Mouse (Mus musculus): ENCODE data around the gene Hic1. TPM values are rescaled to one million over a fixed set of nuclear protein-coding genes. Genes with fewer than 3 reads are reported as not detected.
A peak's percentile ranks its signal among the peaks of the same experiment; 100 is the strongest.

Gene Hic1
- polyA plus RNA-seq, 1 experiment from 2014 or later = 9.9 TPM

DNA sequence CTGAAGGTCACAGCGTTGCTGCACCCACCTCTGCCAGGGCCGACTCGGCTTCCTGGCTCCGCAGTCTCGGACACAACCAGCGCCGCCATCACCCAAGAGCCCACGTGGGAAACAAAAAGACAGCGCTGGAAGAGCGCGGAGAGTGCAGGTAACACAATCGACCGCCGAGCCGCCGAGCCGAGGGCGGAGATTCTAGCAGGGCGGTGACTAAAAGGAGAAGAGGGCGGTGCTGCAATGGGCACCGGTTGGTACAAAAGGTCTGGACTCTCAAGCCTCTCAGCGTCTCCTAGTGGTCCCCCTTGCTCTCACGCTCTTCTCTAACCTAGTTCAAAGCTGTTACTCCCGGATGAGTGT, 21.0 kb upstream of the Hic1 start:
- peaks cover 19% of the 10 kb centered on the region for H3K4me1 ChIP-seq (ENCODE audit: insufficient read depth, low read depth, low read length)
- H3K4me2 ChIP-seq (replicated peaks; ENCODE audit: low read depth, low read length) = peak overlapping the region; percentile 89
- DNase-seq (ENCODE audit: low spot score) = peak; percentile 96
- H3K9ac ChIP-seq (replicated peaks; ENCODE audit: low read depth) = peak overlapping the region; percentile 45
- H3K36me3 ChIP-seq (ENCODE audit: insufficient read depth, low read length) = no peaks in the 10 kb centered on the region
- under 1% methylated on average over 24 of the region's 24 CpGs for WGBS
- TF ChIP-seq CTCF (IDR thresholded peaks at IDR 0.05) (peak; percentile 52), EP300 (IDR thresholded peaks at IDR 0.05) (no peak)
- peak; percentile 84 for ATAC-seq
- H3K27me3 ChIP-seq (replicated peaks; ENCODE audit: insufficient read depth, low read length) = peaks cover 22% of the 10 kb centered on the region; the same call in 1 of the 2 replicates
- peak overlapping the region; percentile 64 for H3K4me3 ChIP-seq (ENCODE audit: low read depth, low read length)
- H3K9me3 ChIP-seq (ENCODE audit: low read length) = no peaks in the 10 kb centered on the region
- no peak overlapping the region for H3K27ac ChIP-seq (ENCODE audit: low read length)

DNA sequence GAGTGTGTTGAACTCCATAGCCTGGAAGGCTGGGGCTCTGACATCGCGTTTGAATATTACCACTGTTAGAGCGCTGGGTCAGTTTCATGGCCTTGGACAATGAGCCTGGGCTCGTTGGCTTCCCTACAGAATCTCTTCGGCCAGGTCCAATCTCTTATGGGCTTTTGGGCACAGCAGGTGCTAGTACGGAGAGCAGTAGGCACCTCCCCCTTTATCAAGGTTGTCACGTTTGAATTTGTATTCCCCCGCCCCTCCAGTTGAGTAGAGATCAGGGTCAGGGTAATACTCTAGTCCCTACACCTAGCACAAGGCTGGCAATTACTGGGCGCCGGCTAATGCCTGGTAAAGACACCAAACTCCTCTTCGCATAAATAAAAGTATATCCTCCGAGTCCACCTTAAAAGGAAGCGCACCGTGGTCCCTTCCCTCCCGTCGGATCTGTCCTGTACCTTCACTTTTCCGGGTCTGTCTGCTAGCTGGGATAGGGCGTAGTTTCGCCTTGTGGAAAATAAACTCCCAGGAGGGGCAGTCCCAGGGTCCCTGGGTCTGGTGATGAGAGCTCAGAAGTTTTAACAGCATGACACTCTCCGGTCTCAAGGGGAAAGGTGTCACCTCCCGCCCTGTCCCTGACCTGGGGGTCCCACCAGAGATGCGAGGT, 20.5 kb upstream of the Hic1 start:
- H3K4me3 ChIP-seq (ENCODE audit: low read depth, low read length) = peak overlapping the region; percentile 64
- H3K27me3 ChIP-seq (replicated peaks; ENCODE audit: insufficient read depth, low read length) = peaks cover 17% of the 10 kb centered on the region; the same call in 1 of the 2 replicates
- no peak overlapping the region for H3K27ac ChIP-seq (ENCODE audit: low read length)
- H3K9me3 ChIP-seq (ENCODE audit: low read length) = no peaks in the 10 kb centered on the region
- DNase-seq (ENCODE audit: low spot score) (no peak), ATAC-seq (peak; percentile 10)
- no peak for TF ChIP-seq EP300 (IDR thresholded peaks at IDR 0.05)
- H3K36me3 ChIP-seq (ENCODE audit: insufficient read depth, low read length) = no peaks in the 10 kb centered on the region
- H3K4me2 ChIP-seq (replicated peaks; ENCODE audit: low read depth, low read length) = peak overlapping the region; percentile 89
- H3K4me1 ChIP-seq (ENCODE audit: insufficient read depth, low read depth, low read length) = peaks cover 14% of the 10 kb centered on the region
- H3K9ac ChIP-seq (replicated peaks; ENCODE audit: low read depth) = peak overlapping the region; percentile 45
- WGBS = under 1% methylated on average over 22 of the region's 22 CpGs

DNA sequence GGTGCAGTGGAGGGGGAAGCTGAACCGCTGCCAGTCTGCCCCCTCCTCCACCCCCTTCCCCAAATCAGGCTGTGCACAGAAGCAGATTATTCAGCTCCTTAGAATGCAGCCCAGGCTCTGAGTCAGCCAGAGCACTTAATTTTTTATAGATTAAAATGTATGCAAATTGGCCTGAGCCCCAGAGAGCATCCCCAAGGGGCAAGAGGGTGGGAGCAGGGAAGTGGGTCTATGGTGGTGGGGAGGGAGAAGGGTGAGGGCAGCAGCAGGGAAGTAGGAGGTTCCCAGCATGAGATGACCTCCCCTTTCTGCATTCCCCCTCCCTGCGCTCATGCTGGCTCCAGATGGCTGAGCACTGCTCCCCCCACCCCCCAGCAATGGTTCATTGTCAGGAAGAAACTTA, 15.7 kb upstream of the Hic1 start:
- Histone ChIP-seq H3K27ac (ENCODE audit: low read length) (no peak overlapping the region), H3K9me3 (ENCODE audit: low read length) (no peaks in the 10 kb centered on the region), H3K4me3 (ENCODE audit: low read depth, low read length) (no peak overlapping the region), H3K9ac (replicated peaks; ENCODE audit: low read depth) (no peak overlapping the region), H3K4me1 (ENCODE audit: insufficient read depth, low read depth, low read length) (peaks cover 4% of the 10 kb centered on the region; the same call in 1 of the 2 replicates), H3K36me3 (ENCODE audit: insufficient read depth, low read length) (no peaks in the 10 kb centered on the region), H3K27me3 (replicated peaks; ENCODE audit: insufficient read depth, low read length) (no peaks in the 10 kb centered on the region), H3K4me2 (replicated peaks; ENCODE audit: low read depth, low read length) (no peak overlapping the region)
- 91% methylated on average over 1 of the region's 2 CpGs for WGBS
- DNase-seq (ENCODE audit: low spot score) (no peak), ATAC-seq (no peak)
- TF ChIP-seq CTCF (IDR thresholded peaks at IDR 0.05) = no peak
- no peak for TF ChIP-seq EP300 (IDR thresholded peaks at IDR 0.05)

DNA sequence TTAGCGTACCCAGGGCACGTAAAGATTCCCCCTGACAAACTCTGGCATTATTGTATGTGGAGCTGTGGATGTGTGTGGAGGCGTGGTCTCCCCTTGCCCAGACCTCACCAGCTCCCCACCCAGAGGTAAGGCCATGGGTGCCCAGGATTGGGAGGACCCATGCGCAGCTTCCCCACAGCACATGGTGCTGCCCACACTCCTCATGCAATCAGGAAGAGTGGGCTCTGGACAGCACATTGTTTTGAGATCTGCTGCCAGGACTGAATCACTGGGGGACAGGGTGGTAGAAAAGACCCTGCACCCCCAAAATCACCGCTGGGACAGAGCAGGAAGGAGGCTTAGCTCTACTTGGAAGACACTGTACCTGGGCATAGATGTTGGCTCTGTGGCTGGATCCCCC, 15.3 kb upstream of the Hic1 start:
- H3K27ac ChIP-seq (ENCODE audit: low read length) = no peak overlapping the region
- no peak for DNase-seq (ENCODE audit: low spot score)
- no peak overlapping the region for H3K4me3 ChIP-seq (ENCODE audit: low read depth, low read length)
- 85% methylated on average over 5 of the region's 5 CpGs for WGBS
- no peak overlapping the region for H3K4me2 ChIP-seq (replicated peaks; ENCODE audit: low read depth, low read length)
- H3K9me3 ChIP-seq (ENCODE audit: low read length) = no peaks in the 10 kb centered on the region
- peaks cover 2% of the 10 kb centered on the region; the same call in 1 of the 2 replicates for H3K4me1 ChIP-seq (ENCODE audit: insufficient read depth, low read depth, low read length)
- no peak for TF ChIP-seq CTCF (IDR thresholded peaks at IDR 0.05)
- TF ChIP-seq EP300 (IDR thresholded peaks at IDR 0.05) = no peak
- no peaks in the 10 kb centered on the region for H3K27me3 ChIP-seq (replicated peaks; ENCODE audit: insufficient read depth, low read length)
- no peak overlapping the region for H3K9ac ChIP-seq (replicated peaks; ENCODE audit: low read depth)
- ATAC-seq = no peak
- no peaks in the 10 kb centered on the region for H3K36me3 ChIP-seq (ENCODE audit: insufficient read depth, low read length)

DNA sequence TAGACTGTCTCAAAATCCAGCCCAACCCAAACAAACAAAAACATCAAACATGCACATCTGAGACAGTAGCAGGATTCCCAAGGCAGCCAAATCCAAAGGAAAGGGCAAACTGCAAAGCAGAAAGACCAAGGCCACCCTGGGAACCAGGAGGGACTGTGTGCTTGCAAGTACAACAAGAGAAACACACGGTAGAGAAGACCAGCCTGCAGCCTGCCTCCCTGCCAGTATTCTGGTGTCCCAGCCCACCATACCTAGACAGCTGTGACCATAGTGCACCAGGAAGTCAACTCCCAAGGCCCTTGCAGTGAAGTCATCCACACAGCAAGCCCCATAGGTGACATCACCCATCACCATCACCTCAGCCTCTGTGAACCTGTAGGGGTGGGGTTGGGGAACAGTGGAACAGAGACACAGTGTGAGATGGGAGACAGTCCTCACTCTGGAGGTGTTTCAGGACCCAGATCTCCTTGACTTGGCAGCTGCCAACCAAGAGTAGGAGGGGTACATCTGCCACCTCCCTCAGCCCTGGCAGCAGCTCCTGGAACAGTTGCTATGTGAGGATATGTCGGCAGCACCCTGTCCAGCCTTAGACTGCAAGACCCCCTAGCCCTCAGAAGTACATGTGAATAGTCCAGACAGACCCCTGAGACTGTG, 14.7 kb upstream of the Hic1 start:
- H3K36me3 ChIP-seq (ENCODE audit: insufficient read depth, low read length) = no peaks in the 10 kb centered on the region
- no peaks in the 10 kb centered on the region for H3K9me3 ChIP-seq (ENCODE audit: low read length)
- no peak overlapping the region for H3K9ac ChIP-seq (replicated peaks; ENCODE audit: low read depth)
- no peak overlapping the region for H3K27ac ChIP-seq (ENCODE audit: low read length)
- no peaks in the 10 kb centered on the region for H3K27me3 ChIP-seq (replicated peaks; ENCODE audit: insufficient read depth, low read length)
- H3K4me1 ChIP-seq (ENCODE audit: insufficient read depth, low read depth, low read length) = no peaks in the 10 kb centered on the region
- ATAC-seq (no peak), DNase-seq (ENCODE audit: low spot score) (no peak)
- H3K4me3 ChIP-seq (ENCODE audit: low read depth, low read length) = no peak overlapping the region
- TF ChIP-seq CTCF (IDR thresholded peaks at IDR 0.05) (no peak), EP300 (IDR thresholded peaks at IDR 0.05) (no peak)
- no peak overlapping the region for H3K4me2 ChIP-seq (replicated peaks; ENCODE audit: low read depth, low read length)
- WGBS = 66% methylated on average over 2 of the region's 2 CpGs

DNA sequence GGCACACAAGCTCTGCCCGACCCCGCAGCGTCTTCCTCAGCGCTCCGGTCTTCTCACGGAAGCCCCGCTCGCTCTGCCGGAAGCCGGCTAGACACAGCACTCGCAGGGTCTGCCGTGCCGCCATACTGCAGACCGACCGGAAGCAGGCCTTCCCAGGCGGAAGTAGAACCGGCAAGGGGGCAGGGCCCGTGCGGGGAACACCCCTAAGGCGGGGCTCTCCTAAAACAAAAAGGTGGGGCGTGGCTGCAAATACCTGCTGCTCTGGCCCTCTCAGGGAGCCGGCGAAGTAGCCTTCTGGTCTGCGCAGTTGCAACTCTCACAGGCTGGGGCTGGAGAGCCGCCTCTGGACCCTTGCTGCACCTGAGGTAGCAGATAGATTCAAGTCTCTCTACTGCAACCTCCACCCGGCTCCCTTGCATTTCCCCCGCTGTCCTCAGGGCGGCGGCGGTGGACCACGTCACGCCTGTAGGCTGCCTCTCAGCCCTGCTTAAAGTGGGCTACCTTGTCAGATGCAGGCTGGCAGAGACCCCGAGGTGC, 9.4 kb upstream of the Hic1 start, which contains the start of gene Ovca2:
Gene Ovca2, minus strand, starts transcription at position 164 of the 537 bp plus-strand sequence.
- Histone ChIP-seq H3K4me3 (ENCODE audit: low read depth, low read length) (peak within 1 kb of the TSS; percentile 56), H3K4me2 (replicated peaks; ENCODE audit: low read depth, low read length) (peak within 1 kb of the TSS; percentile 76), H3K4me1 (ENCODE audit: insufficient read depth, low read depth, low read length) (peaks cover 9% of the 10 kb centered on the region), H3K9ac (replicated peaks; ENCODE audit: low read depth) (peak within 1 kb of the TSS; percentile 67), H3K27ac (ENCODE audit: low read length) (peak within 1 kb of the TSS; percentile 78), H3K27me3 (replicated peaks; ENCODE audit: insufficient read depth, low read length) (no peaks in the 10 kb centered on the region), H3K36me3 (ENCODE audit: insufficient read depth, low read length) (no peaks in the 10 kb centered on the region), H3K9me3 (ENCODE audit: low read length) (no peaks in the 10 kb centered on the region)
- TF ChIP-seq EP300 (IDR thresholded peaks at IDR 0.05) (no peak), CTCF (IDR thresholded peaks at IDR 0.05) (peak; percentile 94)
- ATAC-seq = peak; percentile 98
- WGBS = 0% methylated on average over 33 of the region's 33 CpGs
- DNase-seq (ENCODE audit: low spot score) = peak; percentile 96
